Mouse (Mus musculus) CH12F3 (cell line): ENCODE data around the gene Dmrt1.

Experiments
- in situ Hi-C: fragments of 300-500 bp; cut with MboI; formaldehyde crosslinking; loops from 2 replicates; pipeline ENCODE4 v1.14.3; 2020; ENCODE audit warnings: low sequenced_read_pairs

Dmrt1 gene

GRCm38 (mm10) chr19:25551053-25551452 is 45.6 kb downstream of the Dmrt1 start:
- in situ Hi-C loops, result no loop called here

GRCm38 (mm10) chr19:25564430-25564829 is 59.0 kb downstream of the Dmrt1 start:
- in situ Hi-C loops, result no loop called here

GRCm38 (mm10) chr19:25569778-25570177 is 64.4 kb downstream of the Dmrt1 start:
- in situ Hi-C loops, result no loop called here

- in situ Hi-C loops, result no loop called here
These were observed 69.0 kb downstream of the Dmrt1 start for GRCm38 (mm10) chr19:25574431-25574830.

GRCm38 (mm10) chr19:25574981-25575814 is 69.8 kb downstream of the Dmrt1 start:
- in situ Hi-C loops, result no loop called here

GRCm38 (mm10) chr19:25578358-25578757 is 72.9 kb downstream of the Dmrt1 start:
- in situ Hi-C loops, result no loop called here

- in situ Hi-C loops, result no loop called here
These were observed 74.0 kb downstream of the Dmrt1 start for GRCm38 (mm10) chr19:25579440-25579839.

GRCm38 (mm10) chr19:25597717-25598232 is 92.4 kb downstream of the Dmrt1 start:
- in situ Hi-C loops, result no loop called here

- in situ Hi-C loops, result no loop called here
These were observed 93.2 kb downstream of the Dmrt1 start for GRCm38 (mm10) chr19:25598626-25599025.

GRCm38 (mm10) chr19:25601966-25602365 is 96.5 kb downstream of the Dmrt1 start:
- in situ Hi-C loops, result no loop called here

- in situ Hi-C loops, result no loop called here
These were observed 102.2 kb downstream of the Dmrt1 start for GRCm38 (mm10) chr19:25607461-25608205.

GRCm38 (mm10) chr19:25608206-25608580 is 102.8 kb downstream of the Dmrt1 start:
- in situ Hi-C loops, result no loop called here

GRCm38 (mm10) chr19:25608961-25609850 is 103.8 kb downstream of the Dmrt1 start:
- in situ Hi-C loops, result no loop called here

GRCm38 (mm10) chr19:25610015-25610410 is 104.6 kb downstream of the Dmrt1 start, which contains the start of gene Dmrt3:
Dmrt3 (plus strand) TSS chr19:25610301.
- in situ Hi-C loops, result no loop called here

- in situ Hi-C loops, result no loop called here
These were observed 105.1 kb downstream of the Dmrt1 start for GRCm38 (mm10) chr19:25610411-25611111.

GRCm38 (mm10) chr19:25611116-25611515 is 105.7 kb downstream of the Dmrt1 start:
- in situ Hi-C loops, result no loop called here

- in situ Hi-C loops, result no loop called here
These were observed 106.7 kb downstream of the Dmrt1 start for GRCm38 (mm10) chr19:25611876-25612805.

GRCm38 (mm10) chr19:25612806-25613295 is 107.4 kb downstream of the Dmrt1 start:
- in situ Hi-C loops, result no loop called here
